Mouse (Mus musculus): ENCODE measurements around the gene Itgb6. TPM values are rescaled to one million over a fixed set of nuclear protein-coding genes. Genes with fewer than 3 reads are reported as not detected.

Itgb6 gene
- polyA plus RNA-seq, 1 experiment from 2014 or later: not detected

GRCm38 (mm10) chr2:60647650-60648049, 74.8 kb downstream of the Itgb6 start:
- Histone ChIP-seq H3K4me1 (ENCODE audit: control insufficient read depth, insufficient read depth, low read length) (no peaks in the 10 kb centered on the region), H3K9ac (ENCODE audit: low read depth, low read length) (no peak overlapping the region), H3K36me3 (ENCODE audit: control insufficient read depth, insufficient read depth, low read length) (no peaks in the 10 kb centered on the region), H3K4me2 (ENCODE audit: low read length) (no peak overlapping the region), H3K9me3 (replicated peaks; ENCODE audit: control insufficient read depth, low read length, poor library complexity, severe bottlenecking) (no peaks in the 10 kb centered on the region), H3K27ac (ENCODE audit: low read length) (no peak overlapping the region), H3K4me3 (ENCODE audit: low read depth, low read length) (no peak overlapping the region), H3K27me3 (ENCODE audit: control insufficient read depth, insufficient read depth, low read depth, low read length) (no peaks in the 10 kb centered on the region)
- ATAC-seq: peak; percentile 42
- 66% methylated on average over 5 of the region's 5 CpGs for WGBS

- WGBS: 70% methylated on average over 6 of the region's 6 CpGs
- Histone ChIP-seq H3K9ac (ENCODE audit: low read depth, low read length) (no peak overlapping the region), H3K36me3 (ENCODE audit: control insufficient read depth, insufficient read depth, low read length) (no peaks in the 10 kb centered on the region), H3K4me3 (ENCODE audit: low read depth, low read length) (no peak overlapping the region), H3K4me1 (ENCODE audit: control insufficient read depth, insufficient read depth, low read length) (no peaks in the 10 kb centered on the region), H3K9me3 (replicated peaks; ENCODE audit: control insufficient read depth, low read length, poor library complexity, severe bottlenecking) (no peaks in the 10 kb centered on the region), H3K27ac (ENCODE audit: low read length) (no peak overlapping the region), H3K4me2 (ENCODE audit: low read length) (no peak overlapping the region), H3K27me3 (ENCODE audit: control insufficient read depth, insufficient read depth, low read depth, low read length) (no peaks in the 10 kb centered on the region)
- no peak for ATAC-seq
Measured at GRCm38 (mm10) chr2:60646583-60646982, 75.9 kb downstream of the Itgb6 start.

GRCm38 (mm10) chr2:60643406-60643805, 79.0 kb downstream of the Itgb6 start:
- WGBS: 59% methylated on average over 3 of the region's 3 CpGs
- no peak for ATAC-seq

GRCm38 (mm10) chr2:60642606-60643005, 79.8 kb downstream of the Itgb6 start:
- no peak overlapping the region for H3K9ac ChIP-seq (ENCODE audit: low read depth, low read length)
- peaks cover 8% of the 10 kb centered on the region; the same call in 1 of the 2 replicates for H3K4me1 ChIP-seq (ENCODE audit: control insufficient read depth, insufficient read depth, low read length)
- no peaks in the 10 kb centered on the region; the same call in 1 of the 2 replicates for H3K27me3 ChIP-seq (ENCODE audit: control insufficient read depth, insufficient read depth, low read depth, low read length)
- no peaks in the 10 kb centered on the region for H3K9me3 ChIP-seq (replicated peaks; ENCODE audit: control insufficient read depth, low read length, poor library complexity, severe bottlenecking)
- 84% methylated on average over 7 of the region's 7 CpGs for WGBS
- no peak for ATAC-seq
- no peaks in the 10 kb centered on the region for H3K36me3 ChIP-seq (ENCODE audit: control insufficient read depth, insufficient read depth, low read length)
- no peak overlapping the region for H3K4me3 ChIP-seq (ENCODE audit: low read depth, low read length)
- no peak overlapping the region for H3K4me2 ChIP-seq (ENCODE audit: low read length)
- H3K27ac ChIP-seq (ENCODE audit: low read length): no peak overlapping the region

More at GRCm38 (mm10) chr2:60643406-60643805, 79.0 kb downstream of the Itgb6 start:
- H3K9me3 ChIP-seq (replicated peaks; ENCODE audit: control insufficient read depth, low read length, poor library complexity, severe bottlenecking): no peaks in the 10 kb centered on the region
- no peak overlapping the region for H3K9ac ChIP-seq (ENCODE audit: low read depth, low read length)
- H3K27me3 ChIP-seq (ENCODE audit: control insufficient read depth, insufficient read depth, low read depth, low read length): no peaks in the 10 kb centered on the region; the same call in 1 of the 2 replicates
- H3K4me3 ChIP-seq (ENCODE audit: low read depth, low read length): no peak overlapping the region
- no peaks in the 10 kb centered on the region for H3K36me3 ChIP-seq (ENCODE audit: control insufficient read depth, insufficient read depth, low read length)
- H3K4me1 ChIP-seq (ENCODE audit: control insufficient read depth, insufficient read depth, low read length): peaks cover 8% of the 10 kb centered on the region; the same call in 1 of the 2 replicates
- no peak overlapping the region for H3K27ac ChIP-seq (ENCODE audit: low read length)
- H3K4me2 ChIP-seq (ENCODE audit: low read length): no peak overlapping the region

- Histone ChIP-seq H3K36me3 (ENCODE audit: control insufficient read depth, insufficient read depth, low read length) (no peaks in the 10 kb centered on the region), H3K27me3 (ENCODE audit: control insufficient read depth, insufficient read depth, low read depth, low read length) (no peaks in the 10 kb centered on the region; the same call in 1 of the 2 replicates), H3K9ac (ENCODE audit: low read depth, low read length) (no peak overlapping the region), H3K27ac (ENCODE audit: low read length) (no peak overlapping the region), H3K4me1 (ENCODE audit: control insufficient read depth, insufficient read depth, low read length) (peaks cover 14% of the 10 kb centered on the region), H3K9me3 (replicated peaks; ENCODE audit: control insufficient read depth, low read length, poor library complexity, severe bottlenecking) (no peaks in the 10 kb centered on the region), H3K4me3 (ENCODE audit: low read depth, low read length) (no peak overlapping the region), H3K4me2 (ENCODE audit: low read length) (no peak overlapping the region)
- peak; percentile 38; the same call in 1 of the 2 replicates for ATAC-seq
- WGBS: 30% methylated on average over 7 of the region's 7 CpGs
Measured at GRCm38 (mm10) chr2:60640342-60640672, 82.1 kb downstream of the Itgb6 start.

- H3K36me3 ChIP-seq (ENCODE audit: control insufficient read depth, insufficient read depth, low read length): no peaks in the 10 kb centered on the region
- no peak overlapping the region for H3K9ac ChIP-seq (ENCODE audit: low read depth, low read length)
- no peaks in the 10 kb centered on the region for H3K9me3 ChIP-seq (replicated peaks; ENCODE audit: control insufficient read depth, low read length, poor library complexity, severe bottlenecking)
- ATAC-seq: no peak
- H3K4me2 ChIP-seq (ENCODE audit: low read length): no peak overlapping the region
- peaks cover 14% of the 10 kb centered on the region for H3K4me1 ChIP-seq (ENCODE audit: control insufficient read depth, insufficient read depth, low read length)
- H3K27ac ChIP-seq (ENCODE audit: low read length): no peak overlapping the region
- H3K4me3 ChIP-seq (ENCODE audit: low read depth, low read length): no peak overlapping the region
- no peaks in the 10 kb centered on the region; the same call in 1 of the 2 replicates for H3K27me3 ChIP-seq (ENCODE audit: control insufficient read depth, insufficient read depth, low read depth, low read length)
- 58% methylated on average over 10 of the region's 10 CpGs for WGBS
Measured at GRCm38 (mm10) chr2:60639617-60640341, 82.7 kb downstream of the Itgb6 start.

GRCm38 (mm10) chr2:60636910-60637761, 85.3 kb downstream of the Itgb6 start:
- peak; percentile 56; the same call in 1 of the 2 replicates for ATAC-seq
- peaks cover 14% of the 10 kb centered on the region for H3K4me1 ChIP-seq (ENCODE audit: control insufficient read depth, insufficient read depth, low read length)
- H3K27me3 ChIP-seq (ENCODE audit: control insufficient read depth, insufficient read depth, low read depth, low read length): no peaks in the 10 kb centered on the region; the same call in 1 of the 2 replicates
- peak overlapping the region; percentile 32; the same call in 1 of the 2 replicates for H3K4me2 ChIP-seq (ENCODE audit: low read length)
- no peaks in the 10 kb centered on the region for H3K36me3 ChIP-seq (ENCODE audit: control insufficient read depth, insufficient read depth, low read length)
- no peak overlapping the region for H3K27ac ChIP-seq (ENCODE audit: low read length)
- H3K9me3 ChIP-seq (replicated peaks; ENCODE audit: control insufficient read depth, low read length, poor library complexity, severe bottlenecking): no peaks in the 10 kb centered on the region
- no peak overlapping the region for H3K4me3 ChIP-seq (ENCODE audit: low read depth, low read length)
- H3K9ac ChIP-seq (ENCODE audit: low read depth, low read length): peak overlapping the region; percentile 8; the same call in 1 of the 2 replicates
- 29% methylated on average over 20 of the region's 20 CpGs for WGBS

GRCm38 (mm10) chr2:60636481-60636880, 86.0 kb downstream of the Itgb6 start:
- H3K9ac ChIP-seq (ENCODE audit: low read depth, low read length): no peak overlapping the region
- H3K36me3 ChIP-seq (ENCODE audit: control insufficient read depth, insufficient read depth, low read length): no peaks in the 10 kb centered on the region
- H3K4me2 ChIP-seq (ENCODE audit: low read length): no peak overlapping the region
- no peaks in the 10 kb centered on the region; the same call in 1 of the 2 replicates for H3K27me3 ChIP-seq (ENCODE audit: control insufficient read depth, insufficient read depth, low read depth, low read length)
- no peak for ATAC-seq
- 41% methylated on average over 3 of the region's 3 CpGs for WGBS
- peaks cover 14% of the 10 kb centered on the region for H3K4me1 ChIP-seq (ENCODE audit: control insufficient read depth, insufficient read depth, low read length)
- H3K27ac ChIP-seq (ENCODE audit: low read length): no peak overlapping the region
- H3K4me3 ChIP-seq (ENCODE audit: low read depth, low read length): no peak overlapping the region
- no peaks in the 10 kb centered on the region for H3K9me3 ChIP-seq (replicated peaks; ENCODE audit: control insufficient read depth, low read length, poor library complexity, severe bottlenecking)

- no peak overlapping the region for H3K4me3 ChIP-seq (ENCODE audit: low read depth, low read length)
- 60% methylated on average over 6 of the region's 6 CpGs for WGBS
- no peak for ATAC-seq
Measured at GRCm38 (mm10) chr2:60636038-60636437, 86.4 kb downstream of the Itgb6 start.

More at GRCm38 (mm10) chr2:60636038-60636437, 86.4 kb downstream of the Itgb6 start:
- no peak overlapping the region for H3K27ac ChIP-seq (ENCODE audit: low read length)
- no peak overlapping the region for H3K9ac ChIP-seq (ENCODE audit: low read depth, low read length)
- no peak overlapping the region for H3K4me2 ChIP-seq (ENCODE audit: low read length)
- H3K4me1 ChIP-seq (ENCODE audit: control insufficient read depth, insufficient read depth, low read length): peaks cover 14% of the 10 kb centered on the region
- no peaks in the 10 kb centered on the region; the same call in 1 of the 2 replicates for H3K27me3 ChIP-seq (ENCODE audit: control insufficient read depth, insufficient read depth, low read depth, low read length)
- H3K36me3 ChIP-seq (ENCODE audit: control insufficient read depth, insufficient read depth, low read length): no peaks in the 10 kb centered on the region
- H3K9me3 ChIP-seq (replicated peaks; ENCODE audit: control insufficient read depth, low read length, poor library complexity, severe bottlenecking): no peaks in the 10 kb centered on the region

Measured in midbrain, embryonic 16.5 days (tissue).